Mouse (Mus musculus) liver, embryonic 16.5 days (tissue): Measurements from ENCODE around the gene Abca7. TPM values are rescaled to one million over a fixed set of nuclear protein-coding genes. Genes with fewer than 3 reads are reported as not detected.

Source experiments
- ATAC-seq: fragments of 200-750 bp; cut with Nextera tagmentation; 2 replicates; pipeline ENCODE4 v1.8.0; 2017; ENCODE audit warnings: low read depth, mild to moderate bottlenecking, moderate number of reproducible peaks, moderate library complexity
- H3K27ac ChIP-seq: fragments of 300-500 bp; sonication (generic); 2 replicates; pipeline ENCODE4 v1.5.1; 2014; ENCODE audit warnings: mild to moderate bottlenecking, low read length
- H3K27me3 ChIP-seq: fragments of 300-500 bp; sonication (generic); 2 replicates; pipeline ENCODE4 v1.6.1; 2014; ENCODE audit warnings: low read depth, low read length, mixed read lengths; ENCODE audit not compliant: control insufficient read depth, insufficient read depth
- H3K36me3 ChIP-seq: fragments of 300-500 bp; sonication (generic); 2 replicates; pipeline ENCODE4 v1.6.1; 2014; ENCODE audit warnings: mild to moderate bottlenecking; ENCODE audit not compliant: control insufficient read depth, insufficient read depth
- H3K4me1 ChIP-seq: fragments of 300-500 bp; sonication (generic); 2 replicates; pipeline ENCODE4 v1.6.1; 2014; ENCODE audit warnings: low read depth, low read length, mixed read lengths; ENCODE audit not compliant: control insufficient read depth
- H3K4me2 ChIP-seq: fragments of 300-500 bp; sonication (generic); 2 replicates; pipeline ENCODE4 v1.6.1; 2014; ENCODE audit warnings: low read depth, low read length, mixed read lengths
- H3K4me3 ChIP-seq: fragments of 300-500 bp; sonication (generic); 2 replicates; pipeline ENCODE4 v1.5.1; 2014; ENCODE audit warnings: low read depth, mild to moderate bottlenecking, low read length
- H3K9ac ChIP-seq: fragments of 300-500 bp; sonication (generic); 2 replicates; pipeline ENCODE4 v1.6.1; 2014; ENCODE audit warnings: low read depth, low read length
- H3K9me3 ChIP-seq: fragments of 300-500 bp; sonication (generic); replicated peaks from 2 replicates; pipeline ENCODE4 v1.6.1; 2016; ENCODE audit warnings: low read length; ENCODE audit not compliant: control insufficient read depth
- WGBS: fragments of 180-500 bp; shearing (Covaris S2); extraction: QIAGEN DNeasy Blood & Tissue Kit; methylation state at CpG from one replicate; pipeline ENCODE4 v1.1.7; 2014; ENCODE audit not compliant: insufficient replicate concordance; 5-methylcytosine and 5-hydroxymethylcytosine counted together
- polyA plus RNA-seq: library from polyadenylated mRNA; unstranded; fragments of >200 nt; fragmentation: Nextera tagmentation; extraction: Ambion mirVana; gene quantifications from 2 replicates; pipeline ENCODE4 v1.2.1, GENCODE M21; 2015

The Abca7 gene
- polyA plus RNA-seq, 1 experiment from 2014 or later: 9.0 TPM

- WGBS: under 1% methylated on average over 11 of the region's 11 CpGs
- H3K4me1 ChIP-seq: peaks cover 51% of the 10 kb centered on the region
Observed at GRCm38 (mm10) chr10:79986963-79987362, 9.3 kb upstream of the Abca7 start.

GRCm38 (mm10) chr10:79987771-79988505 lies 8.4 kb upstream of the Abca7 start:
- WGBS: 18% methylated on average over 27 of the region's 27 CpGs
- H3K27ac ChIP-seq: peak overlapping the region; percentile 99

More at GRCm38 (mm10) chr10:79986963-79987362, 9.3 kb upstream of the Abca7 start:
- Histone ChIP-seq H3K27ac (peak overlapping the region; percentile 99), H3K4me3 (peak overlapping the region; percentile 87), H3K9ac (peak overlapping the region; percentile 92), H3K4me2 (peak overlapping the region; percentile 96), H3K27me3 (peaks cover 28% of the 10 kb centered on the region), H3K9me3 (no peaks in the 10 kb centered on the region; the same call in 1 of the 2 replicates), H3K36me3 (peaks cover under 1% of the 10 kb centered on the region; the same call in 1 of the 2 replicates)
- no peak for ATAC-seq

GRCm38 (mm10) chr10:79988506-79989271 lies 7.6 kb upstream of the Abca7 start, which contains the start of gene Cnn2:
Gene Cnn2, plus strand, starts transcription at chr10:79988584.
- Histone ChIP-seq H3K27me3 (peaks cover 28% of the 10 kb centered on the region), H3K4me2 (peak within 1 kb of the TSS; percentile 71), H3K4me1 (peaks cover 39% of the 10 kb centered on the region), H3K27ac (peak within 1 kb of the TSS; percentile 99), H3K9me3 (no peaks in the 10 kb centered on the region; the same call in 1 of the 2 replicates), H3K9ac (peak within 1 kb of the TSS; percentile 58), H3K36me3 (peaks cover 4% of the 10 kb centered on the region; the same call in 1 of the 2 replicates), H3K4me3 (peak within 1 kb of the TSS; percentile 64)
- under 1% methylated on average over 59 of the region's 59 CpGs for WGBS
- no peak for ATAC-seq

More at GRCm38 (mm10) chr10:79987771-79988505, 8.4 kb upstream of the Abca7 start:
- peak overlapping the region; percentile 58 for H3K9ac ChIP-seq
- no peaks in the 10 kb centered on the region; the same call in 1 of the 2 replicates for H3K9me3 ChIP-seq
- peaks cover 45% of the 10 kb centered on the region for H3K4me1 ChIP-seq
- peaks cover 4% of the 10 kb centered on the region; the same call in 1 of the 2 replicates for H3K36me3 ChIP-seq
- no peak for ATAC-seq
- H3K4me3 ChIP-seq: peak overlapping the region; percentile 64
- peak overlapping the region; percentile 71 for H3K4me2 ChIP-seq
- peaks cover 28% of the 10 kb centered on the region for H3K27me3 ChIP-seq

DNA sequence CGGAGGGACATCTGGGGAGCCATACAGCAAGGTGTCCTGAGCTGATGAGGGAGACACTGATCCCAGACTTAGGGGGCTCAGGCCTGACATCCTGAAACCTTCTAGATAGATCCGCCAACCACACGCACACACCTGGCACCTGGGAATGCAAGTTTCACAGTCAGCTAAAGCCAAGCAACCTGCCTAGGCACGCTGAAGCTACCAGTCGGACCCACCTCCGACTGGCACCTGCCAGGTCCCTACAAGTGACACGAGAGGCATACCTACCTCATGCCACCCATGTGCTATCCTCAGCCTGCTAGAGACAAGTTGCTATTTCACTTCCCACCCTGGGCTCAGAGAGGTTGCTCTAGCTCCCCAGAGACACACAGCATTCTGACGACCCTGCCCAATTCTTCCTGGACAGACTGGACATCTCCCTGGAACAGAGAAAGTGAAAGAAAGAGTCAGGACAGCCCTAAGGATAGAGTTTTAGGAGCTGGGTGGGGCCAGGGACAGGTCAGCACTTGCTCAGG lies 7.0 kb upstream of the Abca7 start:
- Histone ChIP-seq H3K4me1 (peaks cover 39% of the 10 kb centered on the region), H3K27ac (no peak overlapping the region)
- 43% methylated on average over 8 of the region's 8 CpGs for WGBS

GRCm38 (mm10) chr10:79989870-79990269 lies 6.4 kb upstream of the Abca7 start:
- ATAC-seq: no peak
- H3K27ac ChIP-seq: no peak overlapping the region; the same call in 1 of the 2 replicates
- H3K27me3 ChIP-seq: peaks cover 28% of the 10 kb centered on the region
- H3K9me3 ChIP-seq: no peaks in the 10 kb centered on the region; the same call in 1 of the 2 replicates
- peak overlapping the region; percentile 64 for H3K4me3 ChIP-seq
- H3K4me1 ChIP-seq: peaks cover 42% of the 10 kb centered on the region
- H3K9ac ChIP-seq: no peak overlapping the region
- 53% methylated on average over 15 of the region's 15 CpGs for WGBS
- H3K36me3 ChIP-seq: peaks cover 4% of the 10 kb centered on the region; the same call in 1 of the 2 replicates
- H3K4me2 ChIP-seq: peak overlapping the region; percentile 28

More for the DNA sequence above, 7.0 kb upstream of the Abca7 start:
- peak overlapping the region; percentile 58; the same call in 1 of the 2 replicates for H3K9ac ChIP-seq
- ATAC-seq: no peak
- no peaks in the 10 kb centered on the region; the same call in 1 of the 2 replicates for H3K9me3 ChIP-seq
- peak overlapping the region; percentile 64 for H3K4me3 ChIP-seq
- peaks cover 4% of the 10 kb centered on the region; the same call in 1 of the 2 replicates for H3K36me3 ChIP-seq
- peaks cover 28% of the 10 kb centered on the region for H3K27me3 ChIP-seq
- H3K4me2 ChIP-seq: peak overlapping the region; percentile 28

DNA sequence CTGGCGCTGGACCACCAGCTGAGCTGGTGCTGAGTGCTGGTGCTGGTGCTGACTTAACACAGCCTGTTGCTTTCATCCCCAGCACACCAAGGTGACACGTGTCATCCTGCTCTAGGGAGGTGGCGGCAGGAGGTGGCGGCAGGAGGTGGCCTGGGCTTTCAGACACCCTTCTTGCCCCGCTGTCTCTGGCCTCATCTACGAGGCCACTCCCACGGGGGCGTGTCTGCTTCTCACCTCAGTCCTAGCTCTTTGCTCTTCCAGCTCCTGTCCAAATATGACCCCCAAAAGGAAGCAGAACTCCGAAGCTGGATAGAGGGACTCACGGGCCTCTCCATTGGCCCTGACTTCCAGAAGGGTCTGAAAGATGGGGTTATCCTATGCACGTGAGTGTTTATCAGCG lies 5.2 kb upstream of the Abca7 start:
- Histone ChIP-seq H3K36me3 (peaks cover 4% of the 10 kb centered on the region; the same call in 1 of the 2 replicates), H3K4me2 (no peak overlapping the region), H3K9ac (no peak overlapping the region), H3K27ac (no peak overlapping the region), H3K9me3 (no peaks in the 10 kb centered on the region; the same call in 1 of the 2 replicates), H3K4me3 (no peak overlapping the region), H3K4me1 (peaks cover 45% of the 10 kb centered on the region), H3K27me3 (peaks cover 28% of the 10 kb centered on the region)
- WGBS: 68% methylated on average over 12 of the region's 12 CpGs
- ATAC-seq: no peak

- Histone ChIP-seq H3K4me2 (no peak overlapping the region), H3K9me3 (no peaks in the 10 kb centered on the region; the same call in 1 of the 2 replicates), H3K27me3 (peaks cover 28% of the 10 kb centered on the region), H3K4me3 (no peak overlapping the region), H3K9ac (no peak overlapping the region), H3K27ac (no peak overlapping the region), H3K4me1 (peaks cover 41% of the 10 kb centered on the region), H3K36me3 (peaks cover 4% of the 10 kb centered on the region; the same call in 1 of the 2 replicates)
- 81% methylated on average over 6 of the region's 6 CpGs for WGBS
- no peak for ATAC-seq
Observed at GRCm38 (mm10) chr10:79991548-79991947, 4.7 kb upstream of the Abca7 start.

GRCm38 (mm10) chr10:79994397-79995115 lies 1.7 kb upstream of the Abca7 start:
- H3K9ac ChIP-seq: peak overlapping the region; percentile 19; the same call in 1 of the 2 replicates
- H3K4me2 ChIP-seq: peak overlapping the region; percentile 17; the same call in 1 of the 2 replicates

More at GRCm38 (mm10) chr10:79994397-79995115, 1.7 kb upstream of the Abca7 start:
- H3K27me3 ChIP-seq: peaks cover 6% of the 10 kb centered on the region
- peaks cover 4% of the 10 kb centered on the region; the same call in 1 of the 2 replicates for H3K36me3 ChIP-seq
- 48% methylated on average over 16 of the region's 16 CpGs for WGBS
- peak overlapping the region; percentile 61 for H3K27ac ChIP-seq
- no peak overlapping the region for H3K4me3 ChIP-seq
- peaks cover 24% of the 10 kb centered on the region for H3K4me1 ChIP-seq
- ATAC-seq: no peak
- no peaks in the 10 kb centered on the region; the same call in 1 of the 2 replicates for H3K9me3 ChIP-seq
